Mouse (Mus musculus): ENCODE measurements around the gene Fopnl.

Fopnl gene

GRCm38 (mm10) chr16:14316884-14317876 lies at the start of gene Fopnl:
Fopnl (minus strand) TSS chr16:14317405.
- DNase-seq (ENCODE audit: extremely low read depth, low read depth, low spot score) = peak; percentile 68

- DNase-seq (ENCODE audit: extremely low read depth, low read depth, low spot score) = no peak
Observed at GRCm38 (mm10) chr16:14366017-14366416, 48.8 kb upstream of the Fopnl start.

GRCm38 (mm10) chr16:14365457-14365856 lies 48.3 kb upstream of the Fopnl start:
- no peak for DNase-seq (ENCODE audit: extremely low read depth, low read depth, low spot score)

DNA sequence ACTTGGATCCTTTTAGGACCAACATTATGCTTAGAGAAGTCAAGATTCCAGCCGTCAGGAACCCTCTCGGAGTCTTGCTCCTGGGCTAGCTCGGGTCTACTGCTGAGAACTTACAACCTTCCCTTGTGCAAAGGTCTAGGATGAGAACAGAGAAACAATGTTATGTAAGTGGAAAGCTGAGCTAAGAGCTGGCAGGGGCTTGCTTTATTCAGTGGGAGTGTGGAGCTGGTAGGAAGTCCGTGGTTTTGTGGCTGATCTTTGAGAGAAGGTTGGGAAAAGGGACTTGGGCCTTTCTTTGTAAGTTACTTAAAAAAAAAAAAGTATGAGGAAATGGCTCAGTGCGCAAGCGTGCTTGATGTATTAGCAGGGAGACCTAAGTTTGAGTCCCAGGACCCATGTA lies 46.9 kb upstream of the Fopnl start:
- no peak for DNase-seq (ENCODE audit: extremely low read depth, low read depth, low spot score)

DNA sequence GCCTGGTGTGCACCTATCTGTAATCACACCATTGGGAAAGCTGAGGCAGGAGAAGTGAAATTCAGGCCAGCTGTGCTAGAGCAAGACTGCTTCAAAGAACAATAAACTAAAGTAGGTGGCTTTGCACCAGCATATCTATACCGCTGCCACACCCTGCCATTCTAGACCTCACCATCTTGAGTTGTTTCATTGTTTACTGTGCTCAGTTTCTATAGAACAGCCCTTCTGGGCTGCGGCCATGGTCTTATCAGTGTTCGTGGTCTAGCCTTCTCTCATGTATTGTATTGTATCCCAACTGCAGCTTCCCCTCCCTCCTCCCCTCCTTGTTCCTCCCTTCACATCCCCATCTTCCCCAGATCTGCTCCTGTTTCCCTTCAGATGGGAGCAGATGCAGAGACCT lies 46.3 kb upstream of the Fopnl start:
- DNase-seq (ENCODE audit: extremely low read depth, low read depth, low spot score) = no peak

- no peak for DNase-seq (ENCODE audit: extremely low read depth, low read depth, low spot score)
Observed at GRCm38 (mm10) chr16:14362099-14362820, 45.1 kb upstream of the Fopnl start.

DNA sequence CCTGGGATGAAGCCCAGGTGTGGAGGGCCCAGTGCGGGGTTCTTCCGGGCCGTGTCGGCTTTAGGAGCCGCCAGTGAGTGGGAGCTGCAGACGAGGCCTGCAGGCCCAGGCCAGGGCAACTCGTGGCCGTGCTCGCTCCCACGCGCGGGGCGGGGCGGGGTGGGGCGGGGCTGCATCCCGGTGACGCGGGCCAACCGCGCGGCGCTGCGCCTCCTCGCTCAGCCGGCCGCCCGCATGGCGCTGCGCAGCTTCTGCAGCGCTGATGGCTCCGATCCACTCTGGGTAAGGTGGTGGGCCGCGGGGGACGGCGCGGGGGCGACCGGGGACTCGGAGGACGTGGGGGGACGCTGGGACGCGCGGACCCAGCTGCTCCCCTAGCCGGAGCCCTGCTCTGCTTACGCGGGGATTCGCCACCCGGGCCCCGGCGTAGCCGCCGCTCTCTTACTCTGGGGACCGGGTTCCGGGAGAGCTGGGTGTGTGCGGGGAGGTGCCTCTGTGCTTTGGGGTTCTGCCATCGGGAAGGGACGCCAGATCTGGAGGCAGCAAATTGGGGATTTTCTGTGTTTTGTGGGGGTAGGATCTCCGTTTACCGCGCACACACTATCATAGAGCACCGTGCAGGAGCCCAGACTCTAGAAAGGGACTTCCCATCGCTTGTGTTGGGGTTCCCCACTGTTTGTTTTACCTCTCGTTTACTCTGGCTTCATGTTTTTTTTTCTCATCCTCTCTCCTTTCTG lies 44.3 kb upstream of the Fopnl start, which contains the start of gene Abcc1:
Abcc1 (plus strand) TSS at position 197 of the 737 bp plus-strand sequence.
- no peak for DNase-seq (ENCODE audit: extremely low read depth, low read depth, low spot score)

GRCm38 (mm10) chr16:14360931-14361330 lies 43.7 kb upstream of the Fopnl start:
- no peak for DNase-seq (ENCODE audit: extremely low read depth, low read depth, low spot score)

DNA sequence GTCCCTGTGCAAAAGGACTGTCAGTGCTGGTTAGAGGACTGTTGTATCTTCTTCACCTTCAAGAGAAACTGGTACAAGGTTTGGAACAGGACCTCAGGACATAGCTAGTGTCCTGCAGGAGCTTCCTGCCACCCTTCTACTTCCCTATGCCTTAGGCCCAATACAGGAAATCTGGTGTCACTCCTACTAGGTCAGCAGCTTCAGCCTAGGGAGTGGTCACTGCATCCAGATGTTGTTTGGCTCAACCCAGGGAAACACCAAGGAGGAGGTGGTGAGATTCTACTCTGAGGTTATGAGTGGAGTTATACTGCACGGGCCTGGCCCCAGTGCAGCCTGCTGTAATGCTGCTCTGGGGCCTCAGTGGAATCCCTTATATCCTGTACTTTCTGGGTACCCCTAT lies 41.3 kb upstream of the Fopnl start:
- DNase-seq (ENCODE audit: extremely low read depth, low read depth, low spot score) = no peak

GRCm38 (mm10) chr16:14357859-14358258 lies 40.7 kb upstream of the Fopnl start:
- no peak for DNase-seq (ENCODE audit: extremely low read depth, low read depth, low spot score)

DNA sequence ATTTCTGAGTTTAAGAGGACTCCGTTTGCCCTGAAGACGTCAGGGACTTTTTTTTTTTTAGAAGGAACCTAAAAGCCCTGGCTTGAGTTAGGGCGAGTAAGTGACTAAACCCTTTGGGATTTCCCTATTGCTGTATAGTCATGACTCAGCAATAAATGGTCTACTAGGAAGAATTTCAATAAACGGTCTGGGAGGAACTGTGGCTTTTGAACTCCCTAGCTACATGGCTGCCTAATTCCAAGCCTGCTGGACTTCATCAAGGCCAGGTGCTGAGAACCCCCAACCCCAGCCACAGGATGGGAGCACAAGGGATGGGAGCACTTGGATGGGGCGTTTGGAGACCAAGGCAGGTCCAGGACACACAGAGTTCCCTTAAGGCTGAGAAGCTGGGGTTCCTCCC lies 35.5 kb upstream of the Fopnl start:
- DNase-seq (ENCODE audit: extremely low read depth, low read depth, low spot score) = no peak

DNA sequence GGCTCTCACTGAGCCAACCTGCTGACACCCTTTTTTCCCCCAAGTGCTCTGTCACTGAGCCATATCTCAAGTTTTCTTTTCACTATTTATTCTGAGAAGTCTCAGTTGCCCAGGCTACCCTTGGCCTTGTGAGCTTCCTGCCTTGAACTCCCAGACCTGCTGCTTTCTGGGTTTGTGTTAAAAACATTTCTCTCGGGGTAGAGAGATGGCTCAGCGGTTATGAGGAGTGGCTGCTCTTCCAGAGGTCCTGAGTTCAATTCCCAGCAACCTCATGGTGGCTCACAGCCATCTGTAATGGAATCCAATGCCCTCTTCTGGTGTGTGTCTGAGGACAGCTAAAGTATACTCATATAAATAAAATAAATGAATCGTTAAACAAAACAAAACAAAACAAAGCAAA lies 35.0 kb upstream of the Fopnl start:
- no peak for DNase-seq (ENCODE audit: extremely low read depth, low read depth, low spot score)

GRCm38 (mm10) chr16:14351571-14351970 lies 34.4 kb upstream of the Fopnl start:
- no peak for DNase-seq (ENCODE audit: extremely low read depth, low read depth, low spot score)

- DNase-seq (ENCODE audit: extremely low read depth, low read depth, low spot score) = no peak
Observed at GRCm38 (mm10) chr16:14344967-14345366, 27.8 kb upstream of the Fopnl start.

DNA sequence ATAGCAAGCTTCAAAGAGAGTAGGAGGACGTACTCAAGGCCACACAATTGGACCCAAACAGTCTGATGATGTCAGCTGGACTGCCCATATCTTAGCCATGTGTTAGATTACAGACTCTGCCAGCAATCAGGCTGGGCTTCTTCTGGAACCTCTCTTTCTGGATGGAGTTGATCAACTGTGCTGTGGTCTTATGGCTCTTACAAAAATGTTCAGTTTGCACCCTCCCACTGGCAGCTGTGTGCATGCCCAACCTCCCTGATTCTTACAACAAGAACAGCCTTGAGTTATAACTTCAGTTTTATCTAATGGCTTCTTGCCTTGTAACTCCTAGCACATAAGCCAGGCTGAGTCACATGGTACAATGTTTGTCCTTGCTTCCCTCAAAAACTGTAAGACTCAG lies 11.0 kb upstream of the Fopnl start:
- no peak for DNase-seq (ENCODE audit: extremely low read depth, low read depth, low spot score)

GRCm38 (mm10) chr16:14320494-14320893 lies 3.3 kb upstream of the Fopnl start:
- no peak for DNase-seq (ENCODE audit: extremely low read depth, low read depth, low spot score)

DNA sequence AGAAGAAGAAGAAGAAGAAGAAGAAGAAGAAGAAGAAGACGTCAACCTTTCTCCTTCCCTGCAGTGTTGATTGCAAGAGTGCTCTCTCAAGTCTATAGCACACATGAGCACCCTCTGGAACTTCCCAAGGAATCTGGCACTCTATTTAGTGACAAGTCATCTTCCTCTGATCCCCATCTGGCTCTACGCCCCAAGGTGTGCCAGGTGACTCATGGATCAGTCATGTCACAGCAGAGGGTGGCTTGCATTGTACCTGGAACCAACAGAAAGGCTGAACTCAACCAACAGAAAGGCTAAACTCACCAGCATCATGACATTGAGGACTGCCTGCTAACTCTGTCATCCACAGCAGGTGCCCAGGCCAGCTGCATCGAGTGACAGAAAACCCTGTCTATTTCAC lies 2.5 kb upstream of the Fopnl start:
- DNase-seq (ENCODE audit: extremely low read depth, low read depth, low spot score) = no peak

GRCm38 (mm10) chr16:14312914-14313313 lies 4.3 kb downstream of the Fopnl start:
- DNase-seq (ENCODE audit: extremely low read depth, low read depth, low spot score) = no peak

DNA sequence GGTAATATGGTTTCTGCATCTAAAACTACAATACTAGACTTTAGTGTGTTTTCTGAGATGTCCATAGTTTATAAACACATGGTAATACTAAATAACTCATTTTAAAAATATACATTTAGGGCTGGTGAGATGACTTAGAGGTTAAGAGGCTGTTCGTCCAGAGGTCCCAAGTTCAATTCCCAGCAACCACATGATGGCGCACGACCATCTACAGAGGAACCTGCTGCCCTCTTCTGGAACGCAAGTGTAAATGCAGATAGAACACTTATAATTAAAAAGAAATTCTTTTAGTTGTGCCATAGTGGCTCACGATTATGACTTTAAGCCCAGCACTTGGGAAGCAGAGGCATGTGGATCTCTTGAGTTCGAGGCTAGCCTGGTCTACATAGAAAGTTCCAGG lies 5.8 kb downstream of the Fopnl start:
- no peak for DNase-seq (ENCODE audit: extremely low read depth, low read depth, low spot score)

GRCm38 (mm10) chr16:14309833-14310232 lies 7.4 kb downstream of the Fopnl start:
- no peak for DNase-seq (ENCODE audit: extremely low read depth, low read depth, low spot score)
